Mouse (Mus musculus) thymus, adult 2 months (tissue): ENCODE measurements at regions not wholly inside any gene's neighbourhood (a gene's known extent, or its start where the extent isn't known, plus 50 kb on each side); places are given as distances from the start of the nearest gene placed in this dataset.

Source experiments
- DNase-seq: peaks from one replicate; pipeline ENCODE4 v3.0.0; 2021
- H3K27ac ChIP-seq: fragments of 200-500 bp; 2 replicates; pipeline ENCODE4 v1.5.1; 2012; ENCODE audit warnings: low read length, control low read depth; ENCODE audit not compliant: control insufficient read depth, insufficient read depth
- H3K27me3 ChIP-seq: fragments of 200-500 bp; 2 replicates; pipeline ENCODE4 v1.6.1; 2012; ENCODE audit warnings: mild to moderate bottlenecking, low read length, moderate library complexity, mixed read lengths; ENCODE audit not compliant: control insufficient read depth, insufficient read depth
- H3K36me3 ChIP-seq: fragments of 200-500 bp; 2 replicates; pipeline ENCODE4 v1.6.1; 2012; ENCODE audit warnings: mild to moderate bottlenecking, low read length, moderate library complexity; ENCODE audit not compliant: control insufficient read depth, insufficient read depth
- H3K4me1 ChIP-seq: fragments of 200-500 bp; replicated peaks from 2 replicates; pipeline ENCODE4 v1.6.1; 2012; ENCODE audit warnings: low read length; ENCODE audit not compliant: control insufficient read depth, insufficient read depth
- H3K4me3 ChIP-seq: fragments of 200-500 bp; 2 replicates; pipeline ENCODE4 v1.5.1; 2012; ENCODE audit warnings: mild to moderate bottlenecking, low read length, control low read depth, moderate library complexity; ENCODE audit not compliant: control insufficient read depth, insufficient read depth
- CTCF ChIP-seq: fragments of 200-500 bp; IDR thresholded peaks from 2 replicates; pipeline ENCODE4 v1.5.1; 2012; ENCODE audit warnings: mild to moderate bottlenecking, control low read depth, low read length, moderate library complexity, borderline replicate concordance; ENCODE audit not compliant: control insufficient read depth, poor library complexity, insufficient read depth; ENCODE audit errors: extremely low read depth
- POLR2A ChIP-seq: fragments of 200-500 bp; IDR thresholded peaks from 2 replicates; pipeline ENCODE4 v1.6.1; 2012; ENCODE audit warnings: mild to moderate bottlenecking, low read length, control low read depth, moderate library complexity; ENCODE audit not compliant: control insufficient read depth, poor library complexity, insufficient read depth; ENCODE audit errors: extremely low read depth
- WGBS: fragments of 180-500 bp; shearing (Covaris S2); methylation state at CpG from one replicate; pipeline ENCODE4 v1.1.7; 2018; 5-methylcytosine and 5-hydroxymethylcytosine counted together

GRCm38 (mm10) chr15:56202552-56202951, 1274.9 kb downstream of the Slc22a22 start:
- DNase-seq: no peak
- no peaks in the 10 kb centered on the region for H3K4me1 ChIP-seq
- no peak for TF ChIP-seq CTCF
- no peak for TF ChIP-seq POLR2A
- no peaks in the 10 kb centered on the region for H3K36me3 ChIP-seq
- 88% methylated on average over 5 of the region's 5 CpGs for WGBS
- H3K27ac ChIP-seq: no peak overlapping the region
- H3K4me3 ChIP-seq: no peak overlapping the region
- no peaks in the 10 kb centered on the region for H3K27me3 ChIP-seq

DNA sequence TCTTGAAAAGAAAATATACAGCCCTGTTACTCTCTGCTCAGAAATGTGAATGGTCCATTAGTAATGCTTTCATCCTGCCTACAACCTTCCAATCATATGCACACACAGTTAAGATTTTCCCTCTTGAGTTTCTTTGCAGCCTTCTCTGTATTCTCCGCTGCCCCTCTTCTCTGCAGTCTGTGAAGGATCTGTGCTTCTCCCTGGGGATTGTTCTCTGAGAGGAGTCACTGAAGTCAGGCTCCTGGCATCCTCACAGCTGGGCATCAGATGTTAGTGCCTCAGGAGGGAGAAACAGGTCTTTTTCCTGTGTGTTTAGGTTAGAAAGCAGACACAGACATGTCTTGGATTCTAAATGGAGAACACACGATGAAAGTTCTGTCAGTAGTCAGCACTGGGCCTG, 1278.1 kb downstream of the Slc22a22 start:
- Histone ChIP-seq H3K27me3 (no peaks in the 10 kb centered on the region), H3K36me3 (no peaks in the 10 kb centered on the region), H3K27ac (no peak overlapping the region), H3K4me3 (no peak overlapping the region), H3K4me1 (no peaks in the 10 kb centered on the region)
- TF ChIP-seq POLR2A (no peak), CTCF (no peak)
- DNase-seq: no peak
- WGBS: 80% methylated on average over 2 of the region's 2 CpGs

- 34% methylated on average over 1 of the region's 1 CpGs for WGBS
- no peaks in the 10 kb centered on the region for H3K27me3 ChIP-seq
- H3K27ac ChIP-seq: no peak overlapping the region
- DNase-seq: no peak
- TF ChIP-seq CTCF (no peak), POLR2A (no peak)
- no peaks in the 10 kb centered on the region for H3K36me3 ChIP-seq
- H3K4me3 ChIP-seq: no peak overlapping the region
- H3K4me1 ChIP-seq: no peaks in the 10 kb centered on the region
Measured at GRCm38 (mm10) chr15:56197425-56198201, 1279.8 kb downstream of the Slc22a22 start.

- no peaks in the 10 kb centered on the region for H3K36me3 ChIP-seq
- no peaks in the 10 kb centered on the region for H3K4me1 ChIP-seq
- H3K27me3 ChIP-seq: no peaks in the 10 kb centered on the region
- H3K4me3 ChIP-seq: no peak overlapping the region
- no peak overlapping the region for H3K27ac ChIP-seq
- no peak for TF ChIP-seq POLR2A
- TF ChIP-seq CTCF: no peak
- 55% methylated on average over 6 of the region's 6 CpGs for WGBS
- no peak for DNase-seq
Measured at GRCm38 (mm10) chr15:56166236-56166635, 1311.2 kb downstream of the Slc22a22 start.

GRCm38 (mm10) chr15:56158726-56159125, 1318.7 kb downstream of the Slc22a22 start:
- Histone ChIP-seq H3K27me3 (no peaks in the 10 kb centered on the region), H3K4me1 (no peaks in the 10 kb centered on the region), H3K4me3 (no peak overlapping the region), H3K27ac (no peak overlapping the region), H3K36me3 (no peaks in the 10 kb centered on the region)
- WGBS: 33% methylated on average over 2 of the region's 2 CpGs
- no peak for DNase-seq
- TF ChIP-seq POLR2A: no peak
- no peak for TF ChIP-seq CTCF

DNA sequence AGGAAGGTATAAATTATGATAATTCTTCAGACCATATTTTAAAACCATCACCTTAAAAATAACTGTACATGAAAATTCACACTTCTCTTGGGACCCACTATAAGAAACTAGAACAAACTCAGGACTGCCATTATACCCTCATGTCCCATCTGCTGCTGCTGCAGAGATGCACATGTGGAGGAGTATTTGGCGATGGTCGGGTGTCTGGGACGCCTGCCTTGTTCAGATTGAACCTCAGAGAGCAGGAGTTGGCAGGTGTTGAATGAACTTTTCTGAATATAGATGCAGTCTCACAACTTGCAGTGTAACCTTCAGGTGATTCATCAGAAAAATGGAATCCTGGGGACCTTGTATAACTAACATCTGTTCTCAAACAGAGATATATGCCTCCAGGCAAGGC, 1338.0 kb downstream of the Slc22a22 start:
- no peak for DNase-seq

More for the DNA sequence above, 1338.0 kb downstream of the Slc22a22 start:
- Histone ChIP-seq H3K4me3 (no peak overlapping the region), H3K27me3 (no peaks in the 10 kb centered on the region), H3K27ac (no peak overlapping the region), H3K4me1 (no peaks in the 10 kb centered on the region), H3K36me3 (no peaks in the 10 kb centered on the region)
- TF ChIP-seq POLR2A (no peak), CTCF (no peak)
- 95% methylated on average over 3 of the region's 3 CpGs for WGBS
